Mouse (Mus musculus) intestine, postnatal 0 days (tissue): Measurements from ENCODE around the gene Siglece. TPM values are rescaled to one million over a fixed set of nuclear protein-coding genes. Genes with fewer than 3 reads are reported as not detected.

ENCODE experiments used
- ATAC-seq: fragments of 200-750 bp; cut with Nextera tagmentation; 2 replicates; pipeline ENCODE4 v1.8.0; 2017; ENCODE audit warnings: mild to moderate bottlenecking, moderate TSS enrichment, moderate library complexity
- H3K27ac ChIP-seq: fragments of 300-500 bp; sonication (generic); 2 replicates; pipeline ENCODE4 v1.5.1; 2014; ENCODE audit warnings: mild to moderate bottlenecking, low read depth, low read length, moderate library complexity
- H3K27me3 ChIP-seq: fragments of 300-500 bp; sonication (generic); replicated peaks from 2 replicates; pipeline ENCODE4 v1.6.1; 2014; ENCODE audit warnings: low read length, mixed read lengths; ENCODE audit not compliant: control insufficient read depth, insufficient read depth
- H3K36me3 ChIP-seq: fragments of 300-500 bp; sonication (generic); 2 replicates; pipeline ENCODE4 v1.6.1; 2014; ENCODE audit warnings: mild to moderate bottlenecking, moderate library complexity; ENCODE audit not compliant: control insufficient read depth, insufficient read depth
- H3K4me1 ChIP-seq: fragments of 300-500 bp; sonication (generic); replicated peaks from 2 replicates; pipeline ENCODE4 v1.6.1; 2014; ENCODE audit warnings: antibody characterized with exemption, low read length, mixed read lengths; ENCODE audit not compliant: control insufficient read depth, insufficient read depth
- H3K4me2 ChIP-seq: fragments of 300-500 bp; sonication (generic); replicated peaks from 2 replicates; pipeline ENCODE4 v1.6.1; 2014; ENCODE audit warnings: low read depth, mild to moderate bottlenecking, moderate library complexity
- H3K4me3 ChIP-seq: fragments of 300-500 bp; sonication (generic); 2 replicates; pipeline ENCODE4 v1.5.1; 2014; ENCODE audit warnings: low read depth, low read length
- H3K9ac ChIP-seq: fragments of 300-500 bp; sonication (generic); 2 replicates; pipeline ENCODE4 v1.6.1; 2014; ENCODE audit warnings: mild to moderate bottlenecking, low read depth, low read length
- H3K9me3 ChIP-seq: fragments of 300-500 bp; sonication (generic); 2 replicates; pipeline ENCODE4 v1.6.1; 2016; ENCODE audit warnings: mixed run types; ENCODE audit not compliant: control insufficient read depth
- CTCF ChIP-seq: sonication (generic); IDR thresholded peaks from 2 replicates; pipeline ENCODE4 v1.5.1; 2016; ENCODE audit warnings: low read depth, mild to moderate bottlenecking, control low read depth, antibody characterized with exemption, moderate library complexity
- WGBS: fragments of 180-500 bp; shearing (Covaris S2); extraction: QIAGEN DNeasy Blood & Tissue Kit; methylation state at CpG from one replicate; pipeline ENCODE4 v1.1.7; 2014; 5-methylcytosine and 5-hydroxymethylcytosine counted together
- polyA plus RNA-seq: library from polyadenylated mRNA; unstranded; fragments of >200 nt; fragmentation: Nextera tagmentation; extraction: Ambion mirVana; gene quantifications from 2 replicates; pipeline ENCODE4 v1.2.1, GENCODE M21; 2015

Gene Siglece
- polyA plus RNA-seq, 1 experiment from 2014 or later = 0.64 TPM

DNA sequence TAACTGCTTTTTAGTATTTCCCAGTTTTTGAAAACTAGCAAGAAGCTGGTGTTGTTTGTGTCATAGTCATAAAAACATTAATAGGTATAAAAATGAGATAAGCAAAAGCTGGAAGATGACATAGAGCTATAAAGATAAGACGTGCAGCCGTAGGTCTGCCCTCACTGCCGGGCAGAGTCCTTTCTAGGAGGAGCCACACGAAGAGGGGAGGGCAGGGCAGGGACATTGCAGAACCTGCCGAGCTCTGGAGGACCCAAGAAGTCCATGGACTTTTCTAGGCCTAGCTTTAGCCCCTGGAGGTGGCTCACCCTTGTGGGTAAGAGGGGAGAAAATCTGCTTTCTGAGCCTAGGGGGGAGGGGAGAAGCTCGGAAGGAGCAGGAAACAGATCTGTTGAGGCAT, 25.5 kb downstream of the Siglece start, which contains the start of gene Ceacam18:
Ceacam18 (plus strand) TSS at position 208 of the 400 bp plus-strand sequence.
- Histone ChIP-seq H3K27ac (peak within 1 kb of the TSS; percentile 60), H3K4me2 (peak within 1 kb of the TSS; percentile 48), H3K4me3 (peak within 1 kb of the TSS; percentile 21; the same call in 1 of the 2 replicates)

DNA sequence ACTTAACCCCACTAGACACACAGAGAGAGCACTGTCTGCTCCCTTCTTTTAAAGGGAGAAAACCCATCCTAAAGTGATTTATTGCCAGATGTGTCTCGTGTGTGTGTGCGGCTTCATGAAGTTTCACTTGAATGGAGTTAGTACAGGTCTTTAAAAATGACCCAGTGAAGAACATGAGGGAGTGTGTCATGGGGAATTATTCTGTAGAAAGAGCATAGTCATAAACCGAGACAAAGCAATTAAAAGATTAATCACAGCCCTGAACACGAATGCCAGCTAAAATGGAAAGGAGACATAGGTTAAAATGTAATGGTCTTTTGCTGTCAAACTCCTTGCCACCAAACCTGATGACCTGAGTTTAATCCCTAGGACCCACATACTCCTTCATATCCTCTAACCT, 26.0 kb downstream of the Siglece start:
- H3K9me3 ChIP-seq = no peaks in the 10 kb centered on the region
- H3K4me1 ChIP-seq = peaks cover 6% of the 10 kb centered on the region; the same call in 1 of the 2 replicates
- peak; percentile 48 for ATAC-seq
- no peak for TF ChIP-seq CTCF
- WGBS = 27% methylated on average over 4 of the region's 4 CpGs
- H3K36me3 ChIP-seq = no peaks in the 10 kb centered on the region
- no peak overlapping the region for H3K4me3 ChIP-seq
- H3K4me2 ChIP-seq = peak overlapping the region; percentile 30
- H3K9ac ChIP-seq = no peak overlapping the region
- H3K27me3 ChIP-seq = no peaks in the 10 kb centered on the region
- no peak overlapping the region; the same call in 1 of the 2 replicates for H3K27ac ChIP-seq

More for the DNA sequence above, 25.5 kb downstream of the Siglece start, which contains the start of gene Ceacam18:
- H3K9ac ChIP-seq = no peak within 1 kb of the TSS
- 29% methylated on average over 6 of the region's 6 CpGs for WGBS
- no peaks in the 10 kb centered on the region for H3K36me3 ChIP-seq
- H3K4me1 ChIP-seq = peaks cover 6% of the 10 kb centered on the region; the same call in 1 of the 2 replicates
- TF ChIP-seq CTCF = 0 out of 2 replicates have a peak, but pooled peaks have one; percentile 16
- H3K9me3 ChIP-seq = no peaks in the 10 kb centered on the region
- ATAC-seq = peak; percentile 97
- H3K27me3 ChIP-seq = no peaks in the 10 kb centered on the region

DNA sequence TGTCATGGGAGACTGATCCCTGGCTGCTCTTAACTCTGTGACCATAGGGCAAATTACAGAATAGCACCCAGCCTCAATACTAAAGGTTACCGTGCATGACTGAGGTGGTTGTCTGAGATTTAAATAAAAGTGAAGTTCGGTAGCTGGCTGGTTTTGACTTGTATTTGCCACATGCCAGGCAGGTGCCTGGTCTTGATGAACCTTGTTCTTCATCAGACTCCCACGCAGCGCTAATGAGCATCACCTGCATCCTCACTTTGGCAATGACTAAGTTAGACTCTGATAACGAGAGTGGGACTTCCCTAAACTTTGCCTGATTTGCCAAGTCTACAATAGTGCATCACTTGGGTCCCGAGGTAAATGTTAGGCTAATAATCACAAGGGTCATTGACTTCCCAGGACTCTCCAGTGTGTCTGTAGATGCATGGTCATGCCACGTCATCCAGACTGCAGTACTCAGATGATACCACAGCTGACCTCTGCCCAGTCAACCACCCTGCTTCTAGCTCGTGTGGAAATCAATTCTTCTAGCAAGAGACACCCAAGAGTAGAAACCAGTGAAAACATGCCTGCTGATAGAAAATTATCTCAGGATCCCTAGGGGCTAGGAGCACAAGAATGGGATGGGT, 34.1 kb downstream of the Siglece start:
- peak; percentile 96 for ATAC-seq
- Histone ChIP-seq H3K4me1 (no peaks in the 10 kb centered on the region), H3K27me3 (no peaks in the 10 kb centered on the region), H3K27ac (peak overlapping the region; percentile 62), H3K36me3 (no peaks in the 10 kb centered on the region), H3K9me3 (no peaks in the 10 kb centered on the region), H3K4me2 (no peak overlapping the region), H3K4me3 (no peak overlapping the region), H3K9ac (no peak overlapping the region)
- WGBS = 74% methylated on average over 8 of the region's 8 CpGs
- TF ChIP-seq CTCF = no peak

DNA sequence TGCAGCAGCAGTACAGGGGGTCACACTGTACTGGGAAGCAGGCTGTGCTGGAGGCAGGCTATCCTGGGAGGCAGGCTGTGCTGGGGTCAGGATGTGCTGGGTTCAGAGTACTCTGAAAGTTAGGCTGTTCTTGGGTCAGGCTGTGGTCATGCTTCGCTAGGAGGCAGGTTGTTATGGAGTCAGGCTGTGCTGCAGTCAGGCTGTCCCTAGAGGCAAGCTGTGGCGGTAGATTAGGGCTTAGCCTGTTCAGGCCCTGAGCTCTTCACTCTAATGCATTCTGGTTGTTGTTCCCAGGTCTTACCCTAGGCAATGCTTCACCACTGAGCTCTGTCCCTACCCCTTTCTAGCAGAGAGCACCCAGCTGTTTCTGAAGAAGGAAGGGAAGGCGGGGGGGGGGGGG, 34.9 kb downstream of the Siglece start:
- H3K4me1 ChIP-seq = no peaks in the 10 kb centered on the region
- H3K4me2 ChIP-seq = no peak overlapping the region
- H3K9me3 ChIP-seq = no peaks in the 10 kb centered on the region
- H3K4me3 ChIP-seq = no peak overlapping the region
- H3K36me3 ChIP-seq = no peaks in the 10 kb centered on the region
- no peak for ATAC-seq
- H3K27me3 ChIP-seq = no peaks in the 10 kb centered on the region
- H3K9ac ChIP-seq = no peak overlapping the region
- 75% methylated on average over 3 of the region's 3 CpGs for WGBS
- no peak for TF ChIP-seq CTCF
- H3K27ac ChIP-seq = no peak overlapping the region

DNA sequence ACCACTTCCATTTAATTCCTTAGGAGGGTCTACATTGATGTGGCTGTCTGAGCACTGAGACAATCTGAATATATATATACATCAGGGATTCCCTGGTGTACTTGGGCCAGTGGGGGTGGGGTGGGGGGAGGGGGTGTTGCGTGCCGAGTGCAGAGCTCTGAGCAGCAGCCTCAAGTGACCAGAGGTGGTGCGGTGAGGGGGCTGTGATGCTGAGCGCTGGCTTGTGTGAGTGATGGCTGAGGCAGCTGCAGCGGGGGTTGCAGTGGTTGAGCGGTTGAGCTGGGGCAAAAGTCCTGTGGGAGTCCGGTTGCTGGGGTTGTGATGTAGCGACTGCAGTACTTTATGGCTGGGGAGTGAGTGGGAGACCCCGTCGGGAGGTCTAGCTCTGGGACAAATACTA, 36.1 kb downstream of the Siglece start:
- ATAC-seq = no peak
- TF ChIP-seq CTCF = no peak
- WGBS = 31% methylated on average over 10 of the region's 10 CpGs
- Histone ChIP-seq H3K36me3 (no peaks in the 10 kb centered on the region), H3K9me3 (no peaks in the 10 kb centered on the region), H3K9ac (no peak overlapping the region), H3K4me1 (no peaks in the 10 kb centered on the region), H3K4me3 (no peak overlapping the region), H3K27me3 (no peaks in the 10 kb centered on the region), H3K27ac (no peak overlapping the region), H3K4me2 (no peak overlapping the region)

DNA sequence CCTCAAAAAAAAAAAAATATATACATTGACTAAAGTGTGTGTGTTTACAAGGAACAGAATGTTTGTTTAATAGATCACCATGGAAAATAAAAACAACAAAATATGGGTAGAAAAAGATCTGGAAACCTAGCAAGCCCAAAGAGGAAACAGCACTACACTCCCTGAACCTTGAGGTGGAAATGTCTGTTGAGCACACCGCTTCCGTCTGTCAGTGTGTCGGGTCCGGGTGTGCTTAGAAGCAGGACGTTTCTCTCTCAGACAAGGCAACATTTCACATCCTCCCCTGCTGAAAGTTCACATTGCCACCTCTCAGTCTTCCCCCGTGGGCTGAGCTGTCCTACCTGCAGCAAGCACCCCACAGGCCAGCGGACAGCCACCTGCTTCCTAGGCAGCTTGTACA, 37.0 kb downstream of the Siglece start:
- H3K4me2 ChIP-seq = no peak overlapping the region
- no peak overlapping the region for H3K4me3 ChIP-seq
- H3K36me3 ChIP-seq = no peaks in the 10 kb centered on the region
- no peak overlapping the region for H3K27ac ChIP-seq
- H3K9me3 ChIP-seq = no peaks in the 10 kb centered on the region
- ATAC-seq = no peak
- no peaks in the 10 kb centered on the region for H3K4me1 ChIP-seq
- 78% methylated on average over 7 of the region's 7 CpGs for WGBS
- no peak for TF ChIP-seq CTCF
- no peak overlapping the region for H3K9ac ChIP-seq
- no peaks in the 10 kb centered on the region for H3K27me3 ChIP-seq
